Mouse (Mus musculus) cerebellum, postnatal 25 days (tissue): ENCODE data around the gene Chsy1.

ENCODE experiments used
- DNase-seq, 2 experiments: peaks; one replicate each; pipeline ENCODE4 v3.0.0; 2021; ENCODE audit warnings: mixed read lengths in 2 of 2

Chsy1 gene

DNA sequence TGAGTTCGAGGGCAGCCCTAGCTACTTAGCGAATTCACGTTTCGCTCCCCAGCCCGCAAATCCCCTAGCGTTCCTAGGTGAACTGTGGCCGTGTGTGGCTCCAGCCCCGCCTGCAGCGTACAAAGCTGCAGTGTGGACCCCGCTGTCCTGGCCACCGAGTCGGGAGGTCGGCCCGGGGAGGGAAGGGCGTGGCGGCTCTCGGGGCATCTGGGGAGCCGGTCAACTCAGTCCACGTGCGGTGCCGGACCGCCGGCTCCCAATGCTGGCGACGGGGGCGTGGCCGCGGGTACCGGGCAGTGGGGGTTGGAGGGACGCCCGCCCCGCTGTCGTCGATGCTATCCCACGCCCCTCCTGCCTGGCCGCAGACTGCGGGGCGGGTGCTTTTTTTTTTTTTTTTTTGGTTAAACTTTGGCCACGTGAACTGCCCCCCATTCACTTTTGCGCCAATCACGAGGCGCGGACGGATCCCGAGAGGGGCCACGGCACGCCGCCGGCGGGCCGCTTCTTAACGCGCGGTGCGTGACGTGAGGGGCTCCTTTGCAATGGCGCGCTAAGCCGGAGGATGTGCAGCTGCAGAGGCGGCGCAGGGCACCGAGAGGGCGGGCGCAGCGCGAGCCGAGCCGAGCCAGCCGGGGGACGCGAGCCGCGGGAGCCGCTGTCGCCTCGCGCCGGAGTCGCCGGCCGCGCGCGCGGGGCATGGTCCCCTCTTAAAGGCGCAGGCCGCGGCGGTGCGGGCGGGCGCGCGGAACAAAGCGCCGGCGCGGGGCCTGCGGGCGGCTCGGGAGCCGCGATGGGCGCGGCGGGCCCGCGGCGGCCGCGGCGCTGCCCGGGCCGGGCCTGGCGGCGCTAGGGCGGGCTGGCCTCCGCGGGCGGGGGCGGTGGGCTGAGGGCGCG, at the start of gene Chsy1:
Gene Chsy1 (plus strand): TSS at position 555 of the 894 bp plus-strand sequence.
- DNase-seq, result peak; percentile 93 to 94

- peak; percentile 92 to 93 for DNase-seq
Observed at GRCm38 (mm10) chr7:66060066-66060956, 49.0 kb upstream of the Chsy1 start.

- DNase-seq, result no peak
Observed at GRCm38 (mm10) chr7:66061057-66061456, 48.3 kb upstream of the Chsy1 start.

- peak; percentile 34 to 49 for DNase-seq
Observed at GRCm38 (mm10) chr7:66076411-66076810, 32.9 kb upstream of the Chsy1 start.

DNA sequence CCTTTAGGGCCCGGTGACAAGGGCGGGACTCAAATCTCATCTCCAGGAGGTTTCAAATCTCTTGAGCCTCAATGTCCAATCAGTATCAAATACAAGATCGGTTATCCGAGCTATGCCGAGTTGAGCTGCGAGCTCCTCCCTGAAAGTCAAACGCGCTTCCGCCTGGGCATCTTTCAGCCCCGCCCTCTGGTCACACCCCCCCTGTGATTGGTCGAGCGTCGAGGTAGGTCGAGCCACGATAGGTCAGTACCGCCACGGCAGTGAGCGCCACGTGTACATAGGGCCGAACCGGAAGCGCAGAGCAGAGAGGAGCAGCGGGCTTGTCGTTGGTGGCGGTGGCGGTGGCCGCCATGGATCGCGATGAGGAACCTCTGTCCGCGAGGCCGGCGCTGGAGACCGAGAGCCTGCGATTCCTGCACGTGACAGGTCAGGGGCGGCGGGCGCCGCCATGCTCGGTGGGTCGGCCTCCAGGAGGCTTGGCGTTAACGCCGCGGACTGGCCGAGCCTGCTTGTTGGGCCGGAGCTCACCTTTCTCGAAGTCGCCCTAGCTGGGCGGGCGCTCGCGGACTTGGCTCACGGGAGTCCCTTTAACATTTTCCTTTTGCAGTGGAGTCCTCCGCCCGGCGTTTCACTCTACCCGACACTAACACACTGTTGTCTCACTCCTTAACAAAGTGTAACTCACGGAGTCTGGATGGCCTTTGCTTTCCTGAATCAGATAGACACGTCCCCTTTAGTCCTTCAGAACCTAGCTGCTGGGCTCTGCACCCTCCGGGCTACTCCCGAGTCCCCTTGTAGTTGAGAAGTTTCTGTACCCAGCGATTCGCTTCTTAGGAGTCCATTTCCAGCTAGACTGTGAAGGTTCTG, 29.7 kb upstream of the Chsy1 start, which contains the start of gene Selenos:
Gene Selenos (plus strand): TSS at position 286 of the 867 bp plus-strand sequence.
- DNase-seq, result peak; percentile 95 to 96

DNA sequence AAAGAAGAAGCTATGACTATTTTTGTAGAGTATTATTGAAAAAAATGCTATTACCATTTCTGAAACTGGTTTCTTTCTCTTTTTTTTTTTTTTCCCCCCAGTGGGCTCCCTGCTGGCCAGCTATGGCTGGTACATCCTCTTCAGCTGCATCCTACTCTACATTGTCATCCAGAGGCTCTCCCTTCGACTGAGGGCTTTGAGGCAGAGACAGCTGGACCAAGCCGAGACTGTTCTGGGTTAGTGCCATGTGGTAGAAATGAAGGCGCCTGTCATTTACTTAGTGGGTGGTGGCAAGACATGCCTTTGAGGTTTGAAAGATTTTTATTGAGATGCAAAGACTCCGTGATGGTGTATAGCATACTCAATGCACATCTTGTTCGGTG, 29.1 kb upstream of the Chsy1 start:
- no peak for DNase-seq

- no peak for DNase-seq
Observed at GRCm38 (mm10) chr7:66083757-66084156, 25.6 kb upstream of the Chsy1 start.

DNA sequence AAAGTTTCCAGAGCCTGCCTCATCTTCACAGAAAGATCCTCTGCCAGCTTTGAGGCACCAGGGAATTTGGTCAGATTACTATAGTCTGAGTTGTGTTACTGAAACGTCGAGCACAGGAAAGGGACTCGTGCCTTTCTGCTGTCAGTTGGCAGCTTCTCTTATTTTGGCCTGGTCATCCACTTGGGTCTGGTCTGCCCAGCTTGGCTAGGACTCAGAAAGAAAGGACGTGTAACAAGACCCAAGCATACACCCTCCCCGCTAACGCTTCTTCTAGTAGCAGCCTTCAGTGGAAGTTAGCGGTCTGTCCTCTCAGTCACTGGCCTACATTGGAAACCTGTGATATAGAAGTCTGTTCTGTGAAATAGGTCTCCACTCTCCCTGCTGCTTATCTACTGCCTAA, 24.8 kb upstream of the Chsy1 start:
- DNase-seq, result no peak

- no peak for DNase-seq
Observed at GRCm38 (mm10) chr7:66087652-66088051, 21.7 kb upstream of the Chsy1 start.

GRCm38 (mm10) chr7:66088077-66088476, 21.2 kb upstream of the Chsy1 start:
- no peak for DNase-seq

GRCm38 (mm10) chr7:66090676-66091190, 18.6 kb upstream of the Chsy1 start:
- no peak for DNase-seq

DNA sequence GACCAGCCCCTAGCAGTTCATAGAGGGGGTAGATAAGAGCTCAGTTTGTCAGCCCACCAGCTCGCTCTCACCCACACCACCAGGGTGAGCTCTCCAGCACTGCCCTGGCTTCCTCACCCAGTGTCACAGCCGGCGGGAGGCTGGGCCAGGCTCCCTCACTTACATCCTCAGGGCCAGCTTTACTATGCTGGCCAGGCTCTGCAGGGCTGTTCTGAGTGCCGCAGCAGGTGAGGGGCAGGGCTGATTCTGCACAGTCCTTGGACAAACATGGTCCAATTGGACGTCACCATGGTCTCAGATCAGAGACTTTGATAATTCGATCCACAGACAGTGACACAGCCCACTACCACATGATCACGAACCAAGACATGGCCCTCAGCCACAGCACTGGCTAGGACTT, 17.8 kb upstream of the Chsy1 start:
- DNase-seq, result no peak

GRCm38 (mm10) chr7:66092656-66093055, 16.7 kb upstream of the Chsy1 start:
- DNase-seq, result peak; percentile 26 to 53

DNA sequence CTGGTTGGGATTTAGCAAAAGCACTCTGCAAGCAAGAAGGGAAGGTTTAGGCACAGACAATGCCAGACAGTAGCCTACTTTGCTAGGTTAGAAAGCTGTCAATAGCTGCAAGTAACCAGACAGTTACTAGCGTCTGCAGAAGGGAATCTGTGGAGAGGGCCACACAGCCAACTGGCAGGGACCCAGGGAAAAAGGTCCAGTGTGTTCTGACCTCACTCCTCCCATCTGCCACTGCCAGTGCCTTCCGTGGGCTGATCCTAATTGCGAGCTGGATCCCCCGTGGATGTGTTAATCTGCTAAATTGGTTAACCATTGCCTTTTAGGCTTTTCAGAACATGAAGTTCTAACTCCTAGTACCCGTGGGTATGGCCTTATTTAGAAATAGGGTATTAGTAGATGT, 15.2 kb upstream of the Chsy1 start:
- peak; percentile 34 to 65 for DNase-seq

GRCm38 (mm10) chr7:66098803-66099202, 10.5 kb upstream of the Chsy1 start:
- DNase-seq, result no peak

GRCm38 (mm10) chr7:66101866-66102265, 7.4 kb upstream of the Chsy1 start:
- peak in 1 of 2 experiments; percentile 30 for DNase-seq

GRCm38 (mm10) chr7:66104531-66104930, 4.8 kb upstream of the Chsy1 start:
- DNase-seq, result no peak

DNA sequence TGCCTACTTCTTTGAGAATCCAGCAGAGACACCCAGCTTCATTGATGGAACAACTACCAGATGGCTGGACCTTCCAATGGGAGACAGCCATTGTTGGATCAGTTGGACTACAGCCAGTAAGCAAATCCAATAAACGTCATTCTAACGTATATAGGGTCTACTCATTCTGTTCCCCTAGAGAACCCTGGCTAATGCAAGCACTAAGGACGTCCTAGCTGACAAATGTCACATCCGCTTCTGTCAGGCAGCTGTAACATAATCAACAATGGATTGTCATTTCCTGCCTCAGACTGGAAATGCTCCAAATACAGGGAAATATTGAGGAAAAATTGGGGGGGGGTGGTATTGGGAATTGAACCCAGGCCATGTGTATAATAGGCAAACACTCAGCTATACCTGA, 3.5 kb upstream of the Chsy1 start:
- no peak for DNase-seq

- no peak for DNase-seq
Observed at GRCm38 (mm10) chr7:66106581-66107056, 2.7 kb upstream of the Chsy1 start.

DNA sequence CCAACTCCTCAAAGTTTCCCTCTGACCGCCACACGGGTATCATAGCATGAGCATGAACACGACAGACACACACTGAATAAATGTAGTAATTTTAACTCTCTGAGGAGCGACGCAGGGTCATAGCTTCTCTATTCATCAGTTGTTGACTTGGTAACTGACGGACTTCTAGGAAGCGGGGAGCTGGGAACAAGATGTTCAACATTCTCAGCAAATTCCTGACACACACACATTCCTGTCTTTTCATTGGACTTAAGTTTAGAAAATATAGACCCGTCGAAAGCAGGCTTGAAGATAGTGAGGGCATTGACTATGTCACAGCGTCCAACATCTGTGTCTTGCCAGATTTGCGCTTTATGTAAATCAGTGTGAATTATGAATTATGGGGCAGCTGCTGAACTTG, 2.1 kb upstream of the Chsy1 start:
- DNase-seq, result no peak

- DNase-seq, result peak in 1 of 2 experiments; percentile 36
Observed at GRCm38 (mm10) chr7:66107930-66108329, 1.4 kb upstream of the Chsy1 start.
